Mouse (Mus musculus) stomach, embryonic 14.5 days (tissue): Measurements from ENCODE around the gene Clk3. TPM values are rescaled to one million over a fixed set of nuclear protein-coding genes. Genes with fewer than 3 reads are reported as not detected.

Experiments used
- ATAC-seq: fragments of 200-750 bp; cut with Nextera tagmentation; 2 replicates; pipeline ENCODE4 v1.8.0; 2017; ENCODE audit warnings: low read depth, moderate TSS enrichment; ENCODE audit not compliant: insufficient number of reproducible peaks, insufficient read depth, low FRiP score
- H3K27ac ChIP-seq: fragments of 300-500 bp; sonication (generic); 2 replicates; pipeline ENCODE4 v1.5.1; 2014; ENCODE audit warnings: mild to moderate bottlenecking, low read length, moderate library complexity, mixed read lengths
- H3K27me3 ChIP-seq: fragments of 300-500 bp; sonication (generic); 2 replicates; pipeline ENCODE4 v1.6.1; 2014; ENCODE audit warnings: low read length, control low read depth, mixed read lengths; ENCODE audit not compliant: control insufficient read depth, insufficient read depth
- H3K36me3 ChIP-seq: fragments of 300-500 bp; sonication (generic); 2 replicates; pipeline ENCODE4 v1.6.1; 2014; ENCODE audit warnings: mild to moderate bottlenecking, control low read depth, low read length, moderate library complexity, mixed read lengths; ENCODE audit not compliant: control insufficient read depth, insufficient read depth
- H3K4me1 ChIP-seq: fragments of 300-500 bp; sonication (generic); 2 replicates; pipeline ENCODE4 v1.6.1; 2014; ENCODE audit warnings: low read length, control low read depth, mixed read lengths; ENCODE audit not compliant: control insufficient read depth, insufficient read depth
- H3K4me2 ChIP-seq: fragments of 300-500 bp; sonication (generic); replicated peaks from 2 replicates; pipeline ENCODE4 v1.6.1; 2014; ENCODE audit warnings: low read depth, low read length, control low read depth
- H3K4me3 ChIP-seq: fragments of 300-500 bp; sonication (generic); 2 replicates; pipeline ENCODE4 v1.5.1; 2014; ENCODE audit warnings: low read depth, low read length, control low read depth
- H3K9ac ChIP-seq: fragments of 300-500 bp; sonication (generic); replicated peaks from 2 replicates; pipeline ENCODE4 v1.6.1; 2014; ENCODE audit warnings: low read depth, mild to moderate bottlenecking, control low read depth, low read length, moderate library complexity, mixed read lengths
- H3K9me3 ChIP-seq: fragments of 300-500 bp; sonication (generic); 2 replicates; pipeline ENCODE4 v1.6.1; 2016; ENCODE audit warnings: low read depth, low read length, control low read depth; ENCODE audit not compliant: control insufficient read depth
- WGBS: fragments of 180-500 bp; shearing (Covaris S2); extraction: QIAGEN DNeasy Blood & Tissue Kit; methylation state at CpG from one replicate; pipeline ENCODE4 v1.1.7; 2014; 5-methylcytosine and 5-hydroxymethylcytosine counted together
- polyA plus RNA-seq: library from polyadenylated mRNA; unstranded; fragments of >200 nt; fragmentation: Nextera tagmentation; extraction: Ambion mirVana; gene quantifications from 2 replicates; pipeline ENCODE4 v1.2.1, GENCODE M21; 2014

Clk3 gene
- polyA plus RNA-seq, 1 experiment from 2014 or later: 73.1 TPM

DNA sequence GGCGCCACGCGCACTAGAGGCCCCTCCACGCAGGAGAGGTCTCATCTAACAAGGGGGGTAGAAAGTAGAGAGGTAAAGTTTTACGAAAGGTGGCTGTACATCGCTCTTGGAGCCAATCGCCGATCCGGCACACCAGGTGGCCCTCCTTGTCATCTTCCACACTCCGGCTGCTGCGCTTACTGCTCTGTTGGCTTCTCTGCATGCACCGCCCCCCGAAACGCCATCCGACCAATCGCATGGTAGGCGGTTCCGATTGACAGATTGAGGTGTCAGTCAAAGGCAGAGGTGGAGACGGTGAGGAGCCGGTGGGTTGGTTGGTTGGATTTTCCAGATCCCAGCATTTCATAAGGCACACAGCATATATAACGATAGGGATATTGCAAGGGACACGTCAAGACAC lies 7.1 kb downstream of the Clk3 start:
- no peaks in the 10 kb centered on the region for H3K27me3 ChIP-seq
- H3K36me3 ChIP-seq: peaks cover 76% of the 10 kb centered on the region
- no peak overlapping the region for H3K4me3 ChIP-seq
- 91% methylated on average over 22 of the region's 22 CpGs for WGBS
- peaks cover 20% of the 10 kb centered on the region; the same call in 1 of the 2 replicates for H3K4me1 ChIP-seq
- H3K4me2 ChIP-seq: no peak overlapping the region
- H3K9ac ChIP-seq: no peak overlapping the region
- ATAC-seq: no peak
- H3K9me3 ChIP-seq: no peaks in the 10 kb centered on the region
- H3K27ac ChIP-seq: no peak overlapping the region

DNA sequence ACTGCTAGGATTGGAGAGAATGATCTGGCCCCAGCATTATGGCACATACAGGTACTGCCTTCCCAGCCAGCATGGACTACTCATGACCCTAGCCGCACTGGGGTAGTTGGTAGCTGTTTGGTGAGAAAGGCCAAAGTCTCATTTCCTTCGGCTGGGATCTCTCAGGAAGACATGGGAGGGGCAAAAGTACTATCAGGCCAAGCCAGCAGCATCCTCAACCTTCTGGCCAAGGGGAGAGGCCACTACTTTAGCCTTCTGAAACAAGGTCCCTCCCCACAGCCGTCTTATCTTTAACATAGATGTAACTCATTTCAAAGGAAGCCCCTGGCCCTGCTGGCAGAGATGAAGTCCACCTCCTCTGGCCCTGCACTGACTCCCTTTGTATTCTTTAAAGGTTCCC lies 8.1 kb downstream of the Clk3 start:
- no peak overlapping the region for H3K9ac ChIP-seq
- H3K36me3 ChIP-seq: peaks cover 86% of the 10 kb centered on the region
- H3K9me3 ChIP-seq: no peaks in the 10 kb centered on the region
- H3K27me3 ChIP-seq: no peaks in the 10 kb centered on the region
- H3K4me3 ChIP-seq: no peak overlapping the region
- H3K4me2 ChIP-seq: no peak overlapping the region
- H3K27ac ChIP-seq: no peak overlapping the region
- no peak for ATAC-seq
- 85% methylated on average over 3 of the region's 3 CpGs for WGBS
- H3K4me1 ChIP-seq: peaks cover 10% of the 10 kb centered on the region; the same call in 1 of the 2 replicates

DNA sequence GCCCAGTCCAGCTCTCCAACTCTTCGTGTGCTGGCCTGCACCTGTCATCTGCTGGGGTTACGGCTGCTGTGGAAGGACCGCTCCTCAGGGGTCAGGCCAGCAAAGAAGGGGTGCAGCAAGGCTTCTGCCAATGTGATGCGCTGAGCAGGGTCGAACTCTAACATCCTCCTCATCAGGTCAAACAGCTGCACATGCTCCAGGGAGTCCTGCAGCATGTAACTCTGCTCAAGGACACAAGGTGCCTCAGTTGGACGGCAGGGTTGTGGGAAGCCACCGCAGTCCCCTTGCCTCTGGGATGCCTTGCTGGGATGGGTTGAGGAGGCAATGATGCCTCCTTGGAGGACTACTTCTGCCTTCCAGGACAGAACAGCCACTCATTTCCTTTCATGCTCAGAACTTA lies 14.8 kb downstream of the Clk3 start:
- H3K36me3 ChIP-seq: peaks cover 91% of the 10 kb centered on the region
- H3K4me3 ChIP-seq: no peak overlapping the region
- WGBS: 84% methylated on average over 7 of the region's 7 CpGs
- no peak overlapping the region for H3K9ac ChIP-seq
- H3K9me3 ChIP-seq: no peaks in the 10 kb centered on the region
- no peak overlapping the region for H3K27ac ChIP-seq
- no peak for ATAC-seq
- no peaks in the 10 kb centered on the region for H3K27me3 ChIP-seq
- no peaks in the 10 kb centered on the region for H3K4me1 ChIP-seq
- no peak overlapping the region for H3K4me2 ChIP-seq

DNA sequence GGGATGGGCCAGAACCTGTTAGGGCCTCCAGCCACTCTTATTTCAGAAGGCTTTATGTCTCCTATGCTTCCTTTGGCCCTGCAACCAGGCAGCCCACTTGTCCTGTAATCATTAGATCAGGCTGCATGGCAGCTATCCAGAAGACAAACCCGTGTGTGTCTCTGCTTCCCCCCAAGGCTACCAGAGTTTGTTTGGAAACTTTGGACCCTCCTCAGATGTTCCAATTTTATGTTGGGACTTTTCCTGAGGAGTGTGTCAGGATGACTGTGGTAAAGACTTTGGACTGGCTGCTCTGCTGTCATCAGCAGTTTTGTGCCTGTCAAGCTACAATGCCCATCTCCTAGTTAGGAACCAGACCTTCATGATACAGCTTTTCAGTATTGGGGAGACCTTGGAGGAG lies 16.8 kb downstream of the Clk3 start:
- 66% methylated on average over 1 of the region's 1 CpGs for WGBS
- no peak for ATAC-seq
- H3K27ac ChIP-seq: no peak overlapping the region

DNA sequence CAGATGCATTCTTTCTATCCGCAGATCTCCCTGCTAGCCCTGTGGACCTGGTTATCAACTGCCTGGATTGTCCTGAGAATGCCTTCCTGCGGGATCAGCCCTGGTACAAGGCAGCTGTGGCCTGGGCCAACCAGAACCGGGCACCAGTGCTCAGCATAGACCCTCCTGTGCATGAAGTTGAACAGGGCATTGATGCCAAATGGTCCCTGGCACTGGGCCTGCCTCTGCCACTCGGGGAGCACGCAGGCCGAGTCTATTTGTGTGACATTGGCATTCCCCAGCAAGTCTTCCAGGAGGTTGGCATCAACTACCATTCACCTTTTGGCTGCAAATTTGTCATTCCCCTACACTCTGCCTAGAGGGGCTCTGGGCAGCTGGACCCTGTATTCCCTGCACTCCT lies 17.5 kb downstream of the Clk3 start:
- no peak overlapping the region for H3K4me2 ChIP-seq
- 89% methylated on average over 6 of the region's 6 CpGs for WGBS
- peaks cover 77% of the 10 kb centered on the region for H3K36me3 ChIP-seq
- no peak overlapping the region for H3K4me3 ChIP-seq
- ATAC-seq: no peak
- no peak overlapping the region for H3K27ac ChIP-seq
- no peaks in the 10 kb centered on the region for H3K9me3 ChIP-seq
- no peak overlapping the region for H3K9ac ChIP-seq
- no peaks in the 10 kb centered on the region for H3K4me1 ChIP-seq
- H3K27me3 ChIP-seq: no peaks in the 10 kb centered on the region

More for the DNA sequence above, 16.8 kb downstream of the Clk3 start:
- no peak overlapping the region for H3K9ac ChIP-seq
- no peaks in the 10 kb centered on the region for H3K4me1 ChIP-seq
- no peaks in the 10 kb centered on the region for H3K27me3 ChIP-seq
- H3K4me3 ChIP-seq: no peak overlapping the region
- peaks cover 83% of the 10 kb centered on the region for H3K36me3 ChIP-seq
- H3K9me3 ChIP-seq: no peaks in the 10 kb centered on the region
- no peak overlapping the region for H3K4me2 ChIP-seq

DNA sequence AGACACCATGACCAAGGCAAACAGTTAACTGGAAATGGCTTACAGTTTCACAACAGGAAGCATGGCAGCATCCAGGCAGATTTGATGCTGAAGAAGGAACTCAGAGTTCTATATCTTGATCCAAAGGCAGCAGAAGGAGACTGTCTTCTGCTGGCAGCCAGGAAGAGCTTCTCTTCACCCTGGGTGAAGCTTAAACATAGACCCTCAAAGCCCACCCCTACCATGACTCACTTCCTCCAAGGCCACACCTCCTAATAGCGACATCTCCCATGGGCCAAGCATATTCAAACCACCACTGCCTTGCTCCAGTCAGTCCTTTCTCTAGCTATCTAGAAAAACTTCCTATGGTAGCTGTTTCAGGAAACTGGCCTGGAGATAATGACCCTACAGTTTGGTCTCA lies 18.6 kb downstream of the Clk3 start:
- no peak overlapping the region for H3K4me2 ChIP-seq
- no peaks in the 10 kb centered on the region for H3K27me3 ChIP-seq
- no peaks in the 10 kb centered on the region for H3K4me1 ChIP-seq
- no peak overlapping the region for H3K4me3 ChIP-seq
- no peak for ATAC-seq
- peaks cover 73% of the 10 kb centered on the region for H3K36me3 ChIP-seq
- 72% methylated on average over 1 of the region's 1 CpGs for WGBS
- H3K9me3 ChIP-seq: no peaks in the 10 kb centered on the region
- H3K9ac ChIP-seq: no peak overlapping the region
- no peak overlapping the region for H3K27ac ChIP-seq

DNA sequence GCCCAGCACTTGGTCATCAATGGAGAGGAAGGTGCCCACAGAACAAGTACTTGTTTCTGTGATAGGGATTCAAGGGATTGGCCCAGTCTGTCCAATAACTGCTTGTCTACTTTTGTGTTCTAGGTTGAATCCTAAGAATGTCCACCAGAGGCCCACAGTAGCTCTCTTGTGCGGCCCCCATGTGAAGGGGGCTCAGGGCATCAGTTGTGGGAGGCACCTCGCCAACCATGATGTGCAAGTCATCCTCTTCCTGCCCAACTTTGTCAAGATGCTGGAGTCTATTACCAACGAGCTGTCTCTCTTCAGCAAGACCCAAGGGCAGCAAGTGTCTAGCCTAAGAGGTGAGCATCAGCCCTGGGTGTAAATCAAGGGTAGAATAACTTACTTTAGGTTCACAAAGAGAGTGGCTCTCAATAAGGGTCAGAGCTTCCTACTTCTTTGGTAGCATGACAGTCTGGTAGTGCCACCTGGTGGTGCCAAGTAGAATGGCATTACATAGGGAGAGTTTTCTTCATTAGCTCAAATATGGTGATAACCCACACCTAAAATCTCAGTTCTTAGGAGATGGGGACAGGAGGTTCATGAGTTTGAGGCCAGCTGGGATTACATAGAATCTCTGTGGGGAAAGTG lies 21.1 kb downstream of the Clk3 start:
- H3K36me3 ChIP-seq: peaks cover 66% of the 10 kb centered on the region

DNA sequence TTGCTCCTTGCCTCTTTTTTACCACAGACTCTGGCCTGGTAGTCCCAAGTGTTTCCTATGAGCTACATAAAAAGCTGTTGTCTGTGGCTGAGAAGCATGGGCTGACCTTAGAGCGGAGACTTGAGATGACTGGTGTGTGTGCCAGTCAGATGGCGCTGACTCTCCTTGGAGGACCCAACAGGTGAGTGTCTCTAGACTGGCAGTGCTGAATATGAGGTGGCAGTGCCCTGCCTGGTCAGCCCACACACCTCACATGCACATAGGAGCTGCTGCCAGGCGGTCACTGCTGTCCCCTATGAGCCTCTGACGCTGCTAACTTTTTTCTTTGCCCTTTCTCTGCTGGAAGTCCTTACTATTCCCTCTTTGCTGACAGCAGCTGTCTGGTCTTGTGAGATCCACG lies 25.8 kb downstream of the Clk3 start:
- no peak for ATAC-seq
- no peaks in the 10 kb centered on the region for H3K9me3 ChIP-seq
- no peaks in the 10 kb centered on the region for H3K27me3 ChIP-seq
- no peak overlapping the region for H3K27ac ChIP-seq
- H3K4me2 ChIP-seq: no peak overlapping the region
- WGBS: 86% methylated on average over 5 of the region's 5 CpGs
- H3K4me3 ChIP-seq: no peak overlapping the region
- H3K36me3 ChIP-seq: peaks cover 30% of the 10 kb centered on the region; the same call in 1 of the 2 replicates
- H3K9ac ChIP-seq: no peak overlapping the region
- H3K4me1 ChIP-seq: 0 out of 2 replicates have a peak, but pooled peaks cover 2% of the 10 kb centered on the region

More for the DNA sequence above, 21.1 kb downstream of the Clk3 start:
- H3K9ac ChIP-seq: no peak overlapping the region
- H3K9me3 ChIP-seq: no peaks in the 10 kb centered on the region
- no peaks in the 10 kb centered on the region for H3K27me3 ChIP-seq
- no peak overlapping the region for H3K4me2 ChIP-seq
- no peaks in the 10 kb centered on the region for H3K4me1 ChIP-seq
- no peak overlapping the region for H3K4me3 ChIP-seq
- ATAC-seq: no peak
- H3K27ac ChIP-seq: no peak overlapping the region
- 72% methylated on average over 3 of the region's 3 CpGs for WGBS

DNA sequence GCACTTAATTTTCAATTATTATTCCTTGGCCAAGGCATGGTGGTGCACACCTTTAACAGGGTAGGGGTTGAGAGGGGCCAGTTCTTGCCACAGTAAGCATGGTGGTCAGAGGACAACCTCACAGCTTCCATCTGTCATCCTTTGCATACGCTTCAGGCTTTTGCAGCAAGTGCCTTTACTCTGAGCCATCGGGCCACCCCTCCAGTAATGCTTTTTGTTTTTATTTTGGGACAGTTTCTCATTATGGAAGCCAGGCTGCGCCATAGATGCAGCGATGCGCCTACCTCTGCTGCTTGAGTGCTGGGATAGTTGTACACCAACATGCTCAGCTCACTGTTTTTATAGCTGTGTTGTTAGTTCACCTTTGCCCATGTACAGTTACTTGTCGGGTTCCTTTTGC lies 32.1 kb downstream of the Clk3 start:
- peaks cover 10% of the 10 kb centered on the region; the same call in 1 of the 2 replicates for H3K36me3 ChIP-seq
- H3K27me3 ChIP-seq: no peaks in the 10 kb centered on the region
- WGBS: 96% methylated on average over 6 of the region's 6 CpGs
- no peak overlapping the region for H3K4me3 ChIP-seq
- no peak overlapping the region for H3K27ac ChIP-seq
- H3K4me1 ChIP-seq: 0 out of 2 replicates have a peak, but pooled peaks cover 2% of the 10 kb centered on the region
- H3K4me2 ChIP-seq: no peak overlapping the region
- no peaks in the 10 kb centered on the region for H3K9me3 ChIP-seq
- ATAC-seq: no peak
- no peak overlapping the region for H3K9ac ChIP-seq
